Mouse (Mus musculus): ENCODE measurements around the gene Pde4c.

GRCm38 (mm10) chr8:70775227-70775626, 51.7 kb downstream of the Pde4c start:
- TF ChIP-seq CTCF (IDR thresholded peaks at IDR 0.05; ENCODE audit: borderline replicate concordance, control insufficient read depth, extremely low read depth, insufficient read depth, low read length, poor library complexity) (no peak), POLR2A (IDR thresholded peaks at IDR 0.05; ENCODE audit: control insufficient read depth, extremely low read depth, insufficient read depth, low read length, poor library complexity) (no peak)
